Mouse (Mus musculus) right cerebral cortex, postnatal 14 days (tissue): ENCODE measurements around the gene Arhgap8.
"Not testable (repeated sequence)": the region's sequence is repeated elsewhere in the genome, so short reads cannot be mapped to it uniquely, and the experiment has no call there.

Source experiments
- DNase-seq: peaks from one replicate; pipeline ENCODE4 v3.0.0; 2022

Gene Arhgap8

GRCm38 (mm10) chr15:84700147-84700794 lies 19.6 kb upstream of the Arhgap8 start:
- DNase-seq: peak; percentile 63

DNA sequence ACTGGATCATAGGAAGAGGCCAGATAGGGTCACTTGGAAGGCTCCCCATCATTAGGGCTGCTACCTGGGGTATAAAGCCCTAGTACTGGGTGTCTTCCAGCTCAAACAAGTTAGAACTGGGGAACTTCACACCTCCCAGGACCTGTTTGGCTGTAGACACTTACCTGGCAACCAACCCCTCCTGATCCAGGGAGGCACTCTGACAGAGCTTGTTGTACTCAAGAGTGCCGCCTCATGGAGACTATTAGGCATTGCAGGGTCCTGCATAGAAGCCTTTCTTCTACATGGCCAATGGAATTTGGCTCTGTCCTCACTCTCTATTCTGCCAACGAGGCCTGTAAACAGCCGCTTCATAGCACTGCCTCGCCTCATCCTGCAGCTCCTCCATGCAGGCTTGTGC lies 17.9 kb upstream of the Arhgap8 start:
- peak; percentile 28 for DNase-seq

DNA sequence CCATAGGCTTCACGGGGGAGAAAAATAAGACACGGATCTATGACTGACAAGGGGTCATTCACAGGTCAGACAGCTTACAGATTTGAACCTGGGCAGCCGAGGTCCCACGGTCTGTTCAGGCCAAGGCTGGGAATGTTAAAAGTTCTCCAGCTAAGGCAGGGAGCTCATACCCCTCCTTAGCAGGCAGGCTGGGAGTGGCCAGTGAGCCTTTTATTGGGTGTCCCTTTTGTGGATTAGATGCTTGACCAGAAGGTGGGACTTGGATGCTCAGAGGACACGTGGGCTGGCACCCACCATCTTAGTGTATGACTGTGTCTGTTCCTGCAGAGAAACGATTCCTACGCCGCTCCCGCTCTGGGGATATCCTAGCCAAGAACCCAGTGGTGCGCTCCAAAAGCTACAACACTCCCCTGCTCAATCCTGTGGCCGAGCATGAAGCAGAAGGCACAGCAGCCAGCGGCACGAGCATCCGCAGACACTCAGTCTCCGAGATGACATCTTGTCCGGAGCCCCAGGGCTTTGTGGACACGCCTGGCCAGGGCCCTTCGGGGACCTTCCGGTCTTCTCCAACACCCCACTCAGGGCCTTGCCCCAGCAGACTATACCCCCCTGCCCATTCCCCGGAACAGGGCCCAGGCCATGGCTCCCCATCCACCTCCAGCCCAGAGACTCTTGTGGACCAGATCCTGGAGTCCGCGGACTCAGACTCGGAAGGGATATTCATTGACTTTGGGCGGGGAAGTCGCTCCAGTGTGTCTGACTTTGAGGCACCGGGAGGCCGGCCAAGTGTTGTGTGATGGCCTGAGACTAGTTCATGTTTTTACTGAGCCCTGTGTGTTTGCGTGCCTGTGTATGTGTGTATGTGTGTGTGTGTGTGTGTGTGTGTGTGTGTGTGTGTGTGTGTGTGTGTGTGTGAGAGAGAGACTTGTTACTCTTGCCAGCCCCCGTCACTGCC lies 17.2 kb upstream of the Arhgap8 start:
- no peak for DNase-seq

DNA sequence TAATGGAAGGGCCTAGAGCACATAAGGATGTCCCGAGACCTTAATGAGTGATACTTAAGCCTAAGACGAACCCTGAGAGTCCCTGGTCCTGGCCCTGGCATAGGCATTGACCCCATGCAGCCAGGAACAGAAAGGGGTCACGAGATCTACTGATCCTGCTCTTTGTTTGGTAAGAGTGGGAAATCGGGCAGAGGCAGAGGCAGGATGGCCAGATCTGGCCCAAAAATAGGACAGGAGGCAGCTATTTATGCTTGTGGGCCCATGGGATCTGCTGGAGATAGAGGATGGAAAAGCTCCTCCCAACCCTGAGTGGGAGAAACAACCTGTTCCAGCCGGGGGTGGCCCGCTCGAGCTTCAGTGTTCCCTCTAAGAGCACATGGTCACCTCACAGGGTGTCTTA lies 15.9 kb upstream of the Arhgap8 start:
- no peak for DNase-seq

DNA sequence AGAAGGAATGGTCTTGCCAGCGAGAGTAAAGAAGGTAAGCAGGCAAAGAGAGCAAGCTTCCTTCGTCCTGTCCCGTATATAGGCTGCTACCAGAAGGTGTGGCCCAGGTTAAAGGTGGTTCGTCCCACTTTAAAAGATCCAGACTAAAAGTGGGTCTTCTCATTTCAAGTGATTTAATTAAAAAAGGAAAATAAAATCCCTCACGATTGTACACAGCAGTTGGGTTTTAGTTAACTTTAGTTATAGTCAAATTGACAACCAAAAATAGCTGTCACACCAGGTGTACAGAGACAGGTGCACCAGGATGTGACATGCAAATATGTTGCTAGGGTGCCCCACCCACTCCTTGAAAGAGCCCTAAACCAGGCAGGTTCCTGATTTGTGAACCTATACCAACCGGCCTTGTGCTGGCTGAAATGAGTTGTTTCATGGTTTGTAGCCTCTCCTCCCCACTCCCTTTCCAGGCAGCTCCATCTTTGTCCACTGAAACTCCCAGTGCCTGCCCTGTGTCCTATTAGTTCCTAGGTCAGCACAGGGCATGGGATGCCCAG lies 14.4 kb upstream of the Arhgap8 start:
- no peak for DNase-seq

GRCm38 (mm10) chr15:84706983-84707619 lies 12.8 kb upstream of the Arhgap8 start:
- no peak for DNase-seq

DNA sequence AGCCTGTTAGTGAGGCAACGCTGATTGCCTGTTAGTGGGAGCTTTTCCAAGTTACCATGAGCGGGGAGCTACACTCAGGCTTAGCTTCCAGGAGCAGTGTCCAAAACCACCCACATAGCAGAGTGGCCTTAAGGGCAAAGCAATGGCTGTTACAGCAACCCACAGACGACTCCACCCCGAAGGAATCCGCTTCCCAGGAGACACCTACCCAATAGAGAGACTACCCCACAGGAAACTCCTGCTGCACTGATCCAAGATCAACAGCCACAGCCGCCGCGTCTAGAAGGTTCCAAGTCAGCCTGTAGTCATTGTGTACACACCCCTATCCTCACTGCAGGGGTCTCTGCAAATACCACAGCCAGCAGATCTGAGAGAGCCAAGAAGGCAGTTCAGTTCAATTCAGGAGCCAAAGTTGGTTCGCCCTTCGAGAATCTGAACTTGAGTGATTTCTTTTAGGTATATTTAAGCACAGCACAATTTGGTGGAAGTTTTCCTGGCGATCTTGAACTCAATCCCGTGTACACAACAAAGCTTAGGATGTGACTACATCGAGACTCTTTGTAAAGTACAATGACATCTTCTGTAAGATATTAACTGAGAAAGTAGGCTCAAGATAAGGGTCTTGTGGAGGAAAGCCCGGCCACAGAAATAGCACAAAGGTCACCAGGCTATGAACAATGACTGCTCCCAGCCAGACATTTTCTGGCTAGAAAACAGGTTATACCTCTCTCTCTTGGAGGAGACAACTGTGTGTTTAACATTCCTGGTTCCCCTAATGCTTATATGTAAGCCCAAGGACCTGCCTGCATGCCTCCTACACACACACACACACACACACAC lies 7.1 kb upstream of the Arhgap8 start:
- no peak for DNase-seq

DNA sequence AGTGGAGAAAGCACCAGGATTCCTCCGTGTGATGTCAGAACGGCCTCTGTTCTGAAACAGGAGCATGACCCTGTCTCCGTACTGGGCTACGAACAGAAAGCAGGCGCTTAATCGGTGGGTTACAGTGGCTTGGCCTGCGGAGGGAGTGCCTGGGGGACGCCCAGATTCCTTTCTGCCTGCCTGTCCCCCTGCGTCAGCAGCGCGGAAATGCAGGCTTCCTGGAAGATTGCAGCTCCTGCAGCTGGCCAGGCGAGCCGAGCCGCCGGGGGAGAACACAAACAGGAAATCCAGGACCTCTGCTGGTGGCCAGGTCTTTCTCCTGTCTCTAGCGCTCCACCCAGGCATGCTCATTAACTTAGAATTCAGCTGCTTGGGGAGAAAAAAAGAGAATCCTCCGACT lies 5.1 kb upstream of the Arhgap8 start:
- peak; percentile 47 for DNase-seq

- DNase-seq: no peak
Measured at GRCm38 (mm10) chr15:84715132-84715531, 4.7 kb upstream of the Arhgap8 start.

DNA sequence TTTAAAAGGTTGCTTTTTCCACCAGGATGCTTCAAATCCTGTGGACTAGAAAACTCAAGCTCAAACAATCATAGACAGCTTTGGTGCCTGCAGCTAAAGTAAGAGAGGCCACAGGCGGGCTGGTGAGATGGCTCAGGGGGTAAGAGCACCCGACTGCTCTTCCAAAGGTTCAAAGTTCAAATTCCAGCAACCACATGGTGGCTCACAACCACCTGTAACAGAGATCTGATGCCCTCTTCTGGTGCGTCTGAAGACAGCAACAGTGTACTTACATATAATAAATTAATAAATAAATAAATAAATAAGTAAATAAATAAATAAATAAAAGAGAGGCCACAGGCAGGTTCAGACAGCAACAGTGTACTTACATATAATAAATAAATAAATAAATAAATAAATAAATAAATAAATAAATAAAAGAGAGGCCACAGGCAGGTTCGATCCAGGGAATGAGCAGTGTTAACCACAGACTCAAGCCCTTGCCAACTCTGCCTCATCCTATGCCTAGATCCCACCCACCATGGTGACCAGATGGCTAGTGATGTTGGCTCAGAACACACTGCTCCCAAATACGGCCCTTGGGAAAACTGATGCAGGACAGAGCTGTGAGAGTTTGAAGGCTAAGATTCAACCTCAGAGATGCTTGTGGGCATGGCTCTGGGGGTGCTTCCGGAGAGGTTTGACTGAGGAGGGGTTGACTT lies 2.1 kb upstream of the Arhgap8 start:
- DNase-seq: not testable (repeated sequence)

GRCm38 (mm10) chr15:84718785-84719184 lies 1.1 kb upstream of the Arhgap8 start:
- DNase-seq: no peak

DNA sequence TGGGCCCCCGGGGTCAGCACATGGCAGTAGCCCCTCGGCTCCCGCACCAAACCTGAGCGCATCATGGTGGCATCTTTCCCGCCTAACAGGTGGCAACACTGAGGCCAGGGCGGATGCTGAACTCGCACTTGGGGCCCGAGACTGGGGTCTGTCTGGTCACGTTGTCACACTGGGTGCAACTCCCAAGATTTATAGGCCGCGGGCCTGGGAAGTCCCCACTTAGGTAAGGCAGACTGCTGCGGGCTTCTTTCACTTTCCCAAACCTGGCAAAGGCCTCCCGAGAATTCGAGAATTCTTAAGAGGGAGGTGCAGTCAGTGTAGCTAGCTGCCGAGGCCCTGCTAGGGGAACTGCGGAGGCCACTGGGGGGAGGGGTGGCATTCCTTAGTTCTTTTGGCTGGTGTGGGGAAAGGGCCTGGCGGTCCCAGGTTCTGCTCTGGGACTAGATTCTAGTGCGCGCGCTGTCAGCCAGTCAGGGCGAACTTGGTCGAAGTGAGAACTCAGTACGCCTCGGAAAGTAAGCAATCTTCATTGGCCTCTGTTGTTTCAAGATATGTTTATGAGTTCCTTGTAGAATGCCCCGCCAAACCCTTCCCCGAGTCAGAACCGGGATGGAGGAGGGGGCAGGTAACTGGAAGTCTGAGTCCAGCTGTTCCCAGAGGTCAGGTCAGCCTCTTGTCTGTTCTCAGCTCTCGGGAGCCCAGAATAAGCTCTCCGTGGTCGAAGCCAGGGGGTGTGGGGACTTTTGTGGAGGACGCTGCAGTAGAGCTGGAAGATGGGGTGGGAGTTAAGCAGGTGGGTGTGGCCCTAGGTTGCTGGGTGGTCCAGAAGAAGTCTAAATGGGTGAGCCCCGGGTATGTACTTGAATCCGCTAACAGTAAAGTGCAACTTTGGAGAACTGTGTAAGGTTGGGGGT lies 696 bp downstream of the Arhgap8 start:
- DNase-seq: no peak

- not testable (repeated sequence) for DNase-seq
Measured at GRCm38 (mm10) chr15:84723656-84724055, 3.8 kb downstream of the Arhgap8 start.

DNA sequence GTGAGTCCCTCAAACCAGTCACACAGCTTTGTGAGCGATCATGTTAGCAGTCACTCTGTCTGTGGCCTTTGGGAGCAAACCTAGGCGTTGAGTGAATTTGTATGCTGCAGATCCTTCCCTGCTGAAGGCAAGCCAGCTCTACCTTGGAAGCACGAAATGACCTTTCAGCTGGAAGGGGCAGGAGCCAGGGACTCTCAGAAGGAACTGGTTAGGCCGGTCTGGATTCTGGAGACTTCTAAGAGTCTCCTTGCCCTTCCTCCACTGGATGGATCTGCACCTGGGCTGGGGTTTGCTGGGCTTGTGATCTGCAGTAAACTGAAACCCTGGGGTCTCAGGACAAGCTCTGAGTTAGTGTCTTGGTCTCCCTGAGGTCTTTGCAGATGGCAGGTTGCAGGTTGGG lies 4.3 kb downstream of the Arhgap8 start:
- DNase-seq: no peak

- DNase-seq: no peak
Measured at GRCm38 (mm10) chr15:84729685-84730084, 9.8 kb downstream of the Arhgap8 start.

GRCm38 (mm10) chr15:84730893-84731292 lies 11.0 kb downstream of the Arhgap8 start:
- no peak for DNase-seq

GRCm38 (mm10) chr15:84731676-84732424 lies 12.0 kb downstream of the Arhgap8 start:
- DNase-seq: no peak

DNA sequence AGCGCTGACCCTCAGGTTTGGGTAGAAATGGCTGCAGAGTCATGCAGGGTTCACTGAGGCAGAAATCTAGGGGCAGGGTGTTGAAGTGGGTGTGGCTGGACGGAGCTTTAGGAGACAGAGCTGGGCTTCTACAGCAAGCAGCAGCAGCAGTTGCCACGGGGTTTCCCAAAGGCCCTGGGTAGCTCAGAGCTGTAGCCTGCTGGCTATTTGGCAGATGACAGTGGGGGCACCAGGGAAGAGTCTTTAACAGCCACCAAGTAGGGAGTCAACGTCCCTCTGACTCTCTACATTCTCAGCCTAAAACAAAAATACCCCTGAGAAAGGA lies 12.5 kb downstream of the Arhgap8 start:
- no peak for DNase-seq

GRCm38 (mm10) chr15:84736346-84736993 lies 16.6 kb downstream of the Arhgap8 start:
- DNase-seq: no peak

DNA sequence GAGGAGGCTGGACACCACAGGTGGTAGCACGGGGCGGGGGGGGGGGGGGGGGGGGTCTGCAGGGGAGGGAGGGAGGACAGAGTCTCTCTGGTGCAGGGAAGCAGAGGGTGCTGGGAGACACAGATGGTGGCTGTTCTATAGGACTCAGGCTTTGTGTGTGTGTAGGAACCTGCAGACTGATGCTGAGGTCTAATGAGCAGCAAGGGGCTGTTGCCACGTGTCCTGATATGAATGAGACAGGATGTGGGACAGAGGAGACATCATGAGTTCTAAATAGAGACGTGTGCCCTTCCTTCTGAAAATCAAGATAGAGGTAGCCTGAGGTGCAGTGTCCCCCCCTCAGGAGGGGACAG lies 17.1 kb downstream of the Arhgap8 start:
- DNase-seq: no peak
